Mouse (Mus musculus) ES-Bruce4 (cell line): ENCODE results near the gene Atp8a2.

ENCODE experiments used
- CTCF ChIP-seq: IDR thresholded peaks from one replicate; pipeline ENCODE4 v1.8.1; 2011; ENCODE audit warnings: low read depth, low read length
- EP300 ChIP-seq: IDR thresholded peaks from 2 replicates; pipeline ENCODE4 v1.6.1; 2011; ENCODE audit warnings: low read depth, low read length; ENCODE audit not compliant: insufficient read depth
- POLR2A ChIP-seq: IDR thresholded peaks from one replicate; pipeline ENCODE4 v1.8.1; 2011; ENCODE audit warnings: low read length; ENCODE audit not compliant: insufficient read depth

GRCm38 (mm10) chr14:59681906-59682305 is 515.1 kb downstream of the Atp8a2 start:
- TF ChIP-seq CTCF (no peak), POLR2A (no peak), EP300 (no peak)
